Mouse (Mus musculus): ENCODE results near the gene Dhtkd1.

GRCm38 (mm10) chr2:5977532-5977931, 34.9 kb upstream of the Dhtkd1 start:
- TF ChIP-seq POLR2A (IDR thresholded peaks at IDR 0.05; ENCODE audit: insufficient read depth, low read depth, low read length): no peak
- no peak for TF ChIP-seq EP300 (IDR thresholded peaks at IDR 0.05; ENCODE audit: insufficient read depth, low read depth, low read length)

Data from heart, adult 2 months (tissue).